Mouse (Mus musculus) layer of hippocampus, adult 6 months (tissue): ENCODE measurements around the gene Tas2r138. TPM values are rescaled to one million over a fixed set of nuclear protein-coding genes. Genes with fewer than 3 reads are reported as not detected.

Source experiments
- long read RNA-seq, 2 experiments: library from polyadenylated mRNA; unstranded; transcript quantifications; one replicate each; pipeline ENCODE4 v2.0.0; 2019 to 2020
- polyA plus RNA-seq: library from polyadenylated mRNA; unstranded; fragments of <200 nt; fragmentation: Nextera tagmentation; gene quantifications from 2 replicates; pipeline ENCODE4 v1.2.3, GENCODE M21; 2021

Gene Tas2r138
- polyA plus RNA-seq, result not detected in 2 replicates
- long read RNA-seq, experiment 1, result 0 reads
- long read RNA-seq, experiment 2, result 0 reads

GRCm38 (mm10) chr6:40613260-40613852 lies at the start of gene Tas2r138:
Tas2r138 (minus strand) TSS chr6:40613310.

GRCm38 (mm10) chr6:40628406-40629000 lies 15.4 kb upstream of the Tas2r138 start, which contains the start of gene Mgam:
Mgam (plus strand) TSS chr6:40628831.

GRCm38 (mm10) chr6:40585645-40586044 lies 27.5 kb downstream of the Tas2r138 start, which contains the start of gene Clec5a:
Clec5a (minus strand) TSS chr6:40585821.

GRCm38 (mm10) chr6:40569187-40569586 lies 43.9 kb downstream of the Tas2r138 start, which contains the start of gene Olfr460:
Olfr460 (plus strand) TSS chr6:40569487.

Other genes with a start within 250 kb of the Tas2r138 start
- 5.4 and 5.9 TPM in 2 replicates for gene E330009J07Rik, start 177.2 kb downstream of the Tas2r138 start, polyA plus RNA-seq
- gene Wee2, start 174.2 kb downstream of the Tas2r138 start, polyA plus RNA-seq, result not detected in 2 replicates
- gene Ssbp1, start 142.0 kb downstream of the Tas2r138 start, polyA plus RNA-seq, result 50.0 and 64.3 TPM in 2 replicates
- not detected in 2 replicates for gene Tas2r137, start 122.1 kb downstream of the Tas2r138 start, polyA plus RNA-seq
- gene Tas2r108, start 119.8 kb downstream of the Tas2r138 start, polyA plus RNA-seq, result not detected in 2 replicates
- not detected in 2 replicates for gene Prss37, start 93.8 kb downstream of the Tas2r138 start, polyA plus RNA-seq
- 0.15 TPM in 1 of 2 replicates, not detected in the other for gene Olfr461, start 58.3 kb downstream of the Tas2r138 start, polyA plus RNA-seq
- not detected in 2 replicates for gene Olfr460, start 43.8 kb downstream of the Tas2r138 start, polyA plus RNA-seq
- gene Clec5a, start 27.5 kb downstream of the Tas2r138 start, polyA plus RNA-seq, result 6.5 and 8.1 TPM in 2 replicates
- gene Mgam, start 15.5 kb upstream of the Tas2r138 start, polyA plus RNA-seq, result not detected in 2 replicates